Mouse (Mus musculus) Patski (cell line): ENCODE measurements around the gene Khsrp. TPM values are rescaled to one million over a fixed set of nuclear protein-coding genes. Genes with fewer than 3 reads are reported as not detected.

ENCODE experiments used
- ATAC-seq: fragments of 100-300 bp; one replicate; pipeline ENCODE4 v1.8.0; 2021
- CTCF ChIA-PET: fragments of 350-600 bp; sonication (Branson Sonifier 250); formaldehyde crosslinking; loops from one replicate; lab custom pipeline; 2022; ENCODE audit warnings: inconsistent platforms; lab: Charles Lee
- POLR2A ChIA-PET: fragments of 350-600 bp; sonication (Branson Sonifier 250); formaldehyde crosslinking; loops from one replicate; lab custom pipeline; 2022; ENCODE audit warnings: antibody characterized with exemption, inconsistent platforms; lab: Charles Lee
- DNase-seq: peaks from one replicate; pipeline ENCODE4 v3.0.0-alpha.2; 2011; ENCODE audit warnings: low read depth, low spot score
- H3K27me3 ChIP-seq: fragments of 371-371 bp; one replicate; pipeline ENCODE4 v1.5.1; 2021
- CTCF ChIP-seq: fragments of 100-300 bp; IDR thresholded peaks from one replicate; pipeline ENCODE4 v1.5.1; 2021
- in situ Hi-C: fragments of 300-500 bp; cut with MboI; formaldehyde crosslinking; loops from 3 replicates; pipeline ENCODE4 v1.11.1; 2018; ENCODE audit warnings: low pct_unique_long_range_greater_than_20kb, mixed read lengths
- polyA plus RNA-seq: library from polyadenylated mRNA; unstranded; gene quantifications from one replicate; pipeline ENCODE4 v1.2.3, GENCODE M21; 2021

Khsrp gene
- polyA plus RNA-seq, 1 experiment from 2014 or later = 80.4 TPM

DNA sequence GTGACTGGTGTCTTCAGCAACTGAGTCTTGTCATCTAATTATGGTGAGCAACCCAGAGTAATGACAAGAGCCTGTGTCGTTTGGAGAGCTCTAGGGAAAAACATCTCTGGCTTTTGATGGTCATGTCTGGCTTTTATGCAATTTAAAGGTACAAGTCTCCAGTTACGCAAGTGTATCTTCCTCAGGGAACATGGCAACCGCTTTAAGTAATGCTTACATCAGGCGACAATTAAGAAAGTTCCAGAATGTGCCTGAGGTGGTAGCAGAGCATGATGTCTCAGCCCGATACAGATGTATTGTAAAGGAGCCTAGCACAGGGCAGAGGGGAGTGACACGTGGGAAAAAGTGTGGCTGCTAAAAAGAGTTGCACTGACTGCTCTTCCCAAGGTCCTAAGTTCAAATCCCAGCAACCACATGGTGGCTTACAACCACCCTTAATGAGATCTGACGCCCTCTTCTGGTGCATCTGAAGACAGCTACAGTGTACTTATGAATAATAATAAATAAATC is 42.3 kb downstream of the Khsrp start:
- DNase-seq = no peak
- in situ Hi-C loops = no loop called here
- ChIA-PET CTCF (interaction anchor here (1.0 to 2.4 kb wide), 3 partner anchors 14 to 178 kb away, joined by 3 to 10 read pairs (median 3); no protein-coding TSS in a partner anchor), POLR2A (interaction anchor here (0.5 to 0.6 kb wide), 2 partner anchors 22 to 62 kb away, joined by 3 to 4 read pairs; no protein-coding TSS in a partner anchor)
- H3K27me3 ChIP-seq = no peaks in the 10 kb centered on the region
- no peak for TF ChIP-seq CTCF
- ATAC-seq = no peak

- ChIA-PET CTCF (no interaction called here), POLR2A (interaction anchor here (0.6 kb wide), 1 partner anchor 22 kb away, joined by 4 read pairs; no protein-coding TSS in a partner anchor)
- no peaks in the 10 kb centered on the region for H3K27me3 ChIP-seq
- in situ Hi-C loops = no loop called here
- DNase-seq (no peak), ATAC-seq (no peak)
- TF ChIP-seq CTCF = no peak
Measured at GRCm38 (mm10) chr17:56988441-56988840, 42.9 kb downstream of the Khsrp start.

DNA sequence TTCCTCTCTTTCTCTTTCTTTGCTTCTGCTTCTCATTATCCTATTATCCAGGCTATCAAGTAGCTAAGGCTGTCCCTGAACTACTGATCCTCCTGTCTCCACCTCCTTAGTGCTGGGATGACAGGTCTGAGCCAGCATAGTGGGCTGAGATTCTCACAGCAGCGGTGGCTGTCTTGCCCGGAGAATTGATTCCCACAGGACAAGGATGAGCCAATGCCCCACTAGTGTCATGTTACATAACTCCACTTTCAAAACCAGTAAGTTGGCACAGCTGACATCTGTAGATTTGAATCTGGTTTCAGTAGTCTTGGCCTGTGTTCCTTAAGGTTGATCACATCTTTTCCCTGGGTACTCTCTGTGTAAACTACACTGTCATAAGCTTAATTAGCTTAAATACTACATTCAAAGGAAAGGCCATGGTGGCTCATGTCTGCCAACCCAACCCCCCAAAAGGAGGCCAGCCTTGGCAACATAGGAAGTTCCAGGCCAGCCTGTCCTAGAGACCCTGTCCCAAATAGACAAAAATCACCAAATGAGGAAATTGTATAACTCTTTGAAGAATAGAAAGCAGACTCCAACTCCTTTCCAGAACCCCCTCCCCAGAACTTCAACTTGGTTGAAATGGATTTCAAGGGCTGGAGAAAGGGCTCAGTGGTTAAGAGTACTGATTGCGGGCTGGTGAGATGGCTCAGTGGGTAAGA is 45.1 kb downstream of the Khsrp start:
- ATAC-seq (no peak), DNase-seq (no peak)
- in situ Hi-C loops = no loop called here
- no peak for TF ChIP-seq CTCF
- POLR2A ChIA-PET = no interaction called here
- CTCF ChIA-PET = interaction anchor here (1.4 kb wide), 1 partner anchor 11 kb away, joined by 3 read pairs; no protein-coding TSS in a partner anchor
- no peaks in the 10 kb centered on the region for H3K27me3 ChIP-seq

GRCm38 (mm10) chr17:56985656-56986055 is 45.7 kb downstream of the Khsrp start:
- in situ Hi-C loops = no loop called here
- CTCF ChIA-PET = no interaction called here
- DNase-seq = no peak
- H3K27me3 ChIP-seq = no peaks in the 10 kb centered on the region
- no peak for ATAC-seq
- TF ChIP-seq CTCF = no peak
- POLR2A ChIA-PET = no interaction called here

GRCm38 (mm10) chr17:56984886-56985285 is 46.4 kb downstream of the Khsrp start:
- POLR2A ChIA-PET = no interaction called here
- ATAC-seq (no peak), DNase-seq (no peak)
- no peaks in the 10 kb centered on the region for H3K27me3 ChIP-seq
- in situ Hi-C loops = no loop called here
- CTCF ChIA-PET = no interaction called here
- TF ChIP-seq CTCF = no peak

- DNase-seq (no peak), ATAC-seq (no peak)
- CTCF ChIA-PET = no interaction called here
- TF ChIP-seq CTCF = no peak
- H3K27me3 ChIP-seq = no peaks in the 10 kb centered on the region
- POLR2A ChIA-PET = no interaction called here
- in situ Hi-C loops = no loop called here
Measured at GRCm38 (mm10) chr17:56982013-56982412, 49.3 kb downstream of the Khsrp start, which contains the start of gene Acer1. Acer1 (minus strand) TSS chr17:56982126.

DNA sequence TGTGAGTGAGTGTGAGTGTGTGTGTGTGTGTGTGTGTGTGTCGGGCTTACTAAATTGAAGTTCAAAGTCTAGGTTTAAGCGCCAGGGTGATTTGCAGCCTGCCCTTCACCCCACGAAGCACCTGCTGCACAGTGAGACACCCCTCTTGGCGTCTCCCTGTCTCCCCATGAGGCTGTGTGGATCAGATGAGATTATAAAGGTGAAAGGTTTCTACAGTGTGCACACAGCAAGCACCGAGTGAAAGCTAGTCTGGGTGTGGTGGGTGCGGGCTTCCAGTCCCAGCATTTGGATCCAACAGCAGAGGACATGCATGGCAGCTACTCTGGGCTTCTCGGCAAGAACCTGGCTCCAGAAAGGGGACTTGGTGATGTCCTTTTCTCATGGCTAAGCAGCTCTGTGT is 50.3 kb downstream of the Khsrp start:
- TF ChIP-seq CTCF = no peak
- ATAC-seq (no peak), DNase-seq (no peak)
- in situ Hi-C loops = no loop called here
- ChIA-PET CTCF (no interaction called here), POLR2A (no interaction called here)
- no peaks in the 10 kb centered on the region for H3K27me3 ChIP-seq

DNA sequence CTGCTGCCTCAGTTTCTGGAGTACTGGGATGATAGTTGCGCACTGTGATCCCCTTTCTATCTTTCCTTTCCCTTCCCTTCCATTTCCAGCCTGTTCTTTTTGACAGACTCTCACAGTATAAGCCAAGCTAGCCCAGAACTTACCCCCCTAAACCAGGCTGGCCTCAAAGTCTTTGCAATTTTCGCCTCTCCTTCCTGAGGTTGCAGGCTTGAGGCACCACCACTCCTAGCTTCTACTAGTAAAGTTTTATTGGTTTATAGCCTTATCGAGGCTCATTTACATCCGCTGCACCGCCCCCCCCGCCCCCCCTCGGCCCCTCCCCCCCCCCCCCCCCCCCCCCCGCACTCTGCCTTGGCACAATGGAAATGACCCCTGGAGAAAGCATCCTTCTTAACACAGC is 51.8 kb downstream of the Khsrp start:
- no peak for DNase-seq
- TF ChIP-seq CTCF = no peak
- no peaks in the 10 kb centered on the region for H3K27me3 ChIP-seq
- CTCF ChIA-PET = no interaction called here
- POLR2A ChIA-PET = interaction anchor here (0.9 kb wide), 1 partner anchor 11 kb away, joined by 3 read pairs; the partner anchor contains the start of gene Clpp
- in situ Hi-C loops = no loop called here
- ATAC-seq = no peak

DNA sequence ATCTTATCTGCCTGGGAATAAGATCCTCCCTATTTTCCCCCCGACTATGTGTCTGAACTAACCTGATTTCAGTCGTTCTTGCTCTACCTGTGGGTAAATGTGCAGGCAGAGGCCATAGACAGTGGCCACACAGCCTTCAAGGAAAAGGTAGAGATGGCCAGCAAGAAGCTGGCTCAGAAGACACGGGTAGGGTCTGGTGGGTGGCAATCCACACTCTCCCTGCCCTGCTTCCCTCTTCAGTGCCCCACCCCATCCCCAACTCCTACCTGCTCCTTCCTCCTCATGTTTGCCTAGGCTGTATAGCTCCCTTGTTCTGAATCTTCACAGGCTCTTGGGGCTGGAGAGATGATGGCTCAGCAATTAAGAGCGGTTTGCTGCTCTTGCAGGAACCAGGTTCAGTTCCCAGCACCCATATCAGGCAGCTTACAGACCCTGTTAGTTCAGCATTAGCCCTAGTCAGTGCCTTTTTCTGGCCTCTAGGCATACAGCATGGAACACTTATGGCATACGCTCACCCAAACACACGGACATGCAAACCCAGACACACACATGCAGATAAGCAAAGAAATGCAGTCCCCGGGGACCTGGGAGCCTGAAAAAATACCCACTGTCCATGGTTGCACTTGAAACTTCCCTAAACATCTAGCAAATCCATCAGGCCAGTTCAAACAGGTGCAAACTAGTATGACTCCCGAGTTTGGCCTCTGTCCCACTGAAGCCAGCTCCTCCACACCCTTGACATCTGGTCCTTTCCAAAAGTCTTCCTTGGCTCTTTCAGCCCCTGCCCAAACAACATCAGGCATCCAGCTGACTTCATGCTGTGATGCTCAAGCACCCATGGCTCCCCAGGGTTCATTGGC is 54.6 kb downstream of the Khsrp start:
- ATAC-seq = no peak
- in situ Hi-C loops = no loop called here

DNA sequence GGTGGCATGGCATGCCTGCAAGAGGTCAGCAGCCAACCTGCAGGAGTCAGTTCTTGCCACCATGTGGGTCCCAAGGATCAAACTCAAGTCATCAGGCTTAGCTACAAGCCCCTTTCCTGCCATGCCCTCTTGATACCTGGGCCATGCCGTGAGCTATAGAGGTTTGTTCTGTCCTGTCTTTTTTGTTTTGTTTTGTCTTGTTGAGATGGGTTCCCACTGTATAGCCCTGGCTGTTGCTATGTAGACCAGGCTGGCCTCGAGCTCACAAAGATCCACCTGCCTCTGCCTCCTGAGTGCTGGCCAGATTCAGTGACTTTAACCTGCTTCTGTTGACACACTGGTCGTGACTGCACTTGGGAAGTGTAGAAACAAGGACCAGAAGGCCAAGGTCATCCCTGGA is 55.9 kb downstream of the Khsrp start:
- DNase-seq (no peak), ATAC-seq (no peak)
- POLR2A ChIA-PET = no interaction called here
- CTCF ChIA-PET = interaction anchor here (1.0 to 1.1 kb wide), 2 partner anchors 12 to 14 kb away, joined by 3 read pairs; no protein-coding TSS in a partner anchor
- peaks cover 12% of the 10 kb centered on the region for H3K27me3 ChIP-seq
- in situ Hi-C loops = no loop called here
- TF ChIP-seq CTCF = no peak

More for the DNA sequence above, 54.6 kb downstream of the Khsrp start:
- peaks cover 2% of the 10 kb centered on the region for H3K27me3 ChIP-seq
- DNase-seq = no peak
- POLR2A ChIA-PET = no interaction called here
- CTCF ChIA-PET = no interaction called here
- no peak for TF ChIP-seq CTCF
